Mouse (Mus musculus): ENCODE measurements at regions not wholly inside any gene's neighbourhood (a gene's known extent, or its start where the extent isn't known, plus 50 kb on each side); places are given as distances from the start of the nearest gene placed in this dataset.
"Not testable (repeated sequence)": the region's sequence is repeated elsewhere in the genome, so short reads cannot be mapped to it uniquely, and the experiment has no call there.

DNA sequence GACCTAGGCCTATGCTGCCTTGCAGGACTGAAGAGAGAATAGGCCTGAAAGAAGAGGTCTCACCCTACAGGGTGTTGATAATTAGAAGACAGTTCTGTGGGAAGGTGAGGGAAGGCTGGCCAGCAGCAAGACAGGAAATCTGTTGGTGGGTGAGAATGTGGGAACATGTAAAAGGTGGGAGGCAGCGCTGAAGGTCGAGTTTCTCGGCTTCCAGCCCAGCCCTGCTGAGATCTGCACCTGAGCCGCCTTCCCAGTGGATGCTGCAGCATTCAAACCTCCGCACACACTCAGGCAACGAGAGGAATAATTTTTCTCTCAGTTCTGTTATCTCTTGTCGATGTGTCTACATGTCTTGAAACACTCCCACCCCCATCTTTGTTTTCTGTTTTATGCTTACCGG lies 89.9 kb upstream of the Atp1b1 start:
- peak; percentile 41 to 59 for DNase-seq (ENCODE audit: low spot score in 2 of 2)

- DNase-seq (ENCODE audit: low spot score in 2 of 2), result no peak
These were observed 87.7 kb upstream of the Atp1b1 start for GRCm38 (mm10) chr1:164545843-164546242.

DNA sequence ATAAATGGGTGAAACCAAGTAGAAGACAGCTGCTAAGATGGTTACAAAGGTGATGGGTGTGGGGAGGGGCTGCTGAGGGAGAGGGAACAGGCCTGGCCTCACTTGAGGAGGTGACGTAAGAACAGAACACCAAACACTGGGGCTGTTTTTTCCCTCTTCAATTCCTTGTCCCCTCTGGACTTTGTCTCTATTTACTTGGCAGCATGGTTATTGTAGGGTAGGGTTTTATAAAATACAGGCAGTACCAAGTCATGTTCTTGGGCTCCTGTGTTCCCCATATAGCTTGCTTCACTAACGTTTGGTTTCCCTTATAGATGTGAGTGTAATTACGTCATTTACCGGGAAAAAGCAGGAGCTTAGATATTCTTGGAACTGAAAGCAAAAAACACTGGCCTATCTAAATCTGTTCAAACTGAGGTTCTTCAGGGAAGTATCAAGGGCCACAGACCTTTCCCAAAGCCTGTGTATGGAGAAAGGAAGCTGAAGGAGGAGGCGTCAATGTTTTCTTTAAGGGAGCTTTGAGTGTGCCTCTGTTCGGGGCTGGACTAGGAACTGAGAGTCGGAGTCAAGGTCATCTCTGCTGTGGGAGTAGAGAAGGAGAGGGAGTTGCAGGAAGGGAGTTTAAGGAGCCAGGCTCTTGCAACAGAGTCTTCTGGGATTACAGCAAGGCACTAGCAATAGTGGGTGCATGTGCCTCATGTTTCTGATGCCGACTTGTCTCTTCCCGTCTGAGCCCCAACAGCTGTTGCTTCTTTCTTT lies 85.1 kb upstream of the Atp1b1 start:
- peak in 1 of 2 experiments; percentile 14 for DNase-seq (ENCODE audit: low spot score in 2 of 2)

- no peak for DNase-seq (ENCODE audit: low spot score in 2 of 2)
These were observed 83.6 kb upstream of the Atp1b1 start for GRCm38 (mm10) chr1:164541711-164542110.

DNA sequence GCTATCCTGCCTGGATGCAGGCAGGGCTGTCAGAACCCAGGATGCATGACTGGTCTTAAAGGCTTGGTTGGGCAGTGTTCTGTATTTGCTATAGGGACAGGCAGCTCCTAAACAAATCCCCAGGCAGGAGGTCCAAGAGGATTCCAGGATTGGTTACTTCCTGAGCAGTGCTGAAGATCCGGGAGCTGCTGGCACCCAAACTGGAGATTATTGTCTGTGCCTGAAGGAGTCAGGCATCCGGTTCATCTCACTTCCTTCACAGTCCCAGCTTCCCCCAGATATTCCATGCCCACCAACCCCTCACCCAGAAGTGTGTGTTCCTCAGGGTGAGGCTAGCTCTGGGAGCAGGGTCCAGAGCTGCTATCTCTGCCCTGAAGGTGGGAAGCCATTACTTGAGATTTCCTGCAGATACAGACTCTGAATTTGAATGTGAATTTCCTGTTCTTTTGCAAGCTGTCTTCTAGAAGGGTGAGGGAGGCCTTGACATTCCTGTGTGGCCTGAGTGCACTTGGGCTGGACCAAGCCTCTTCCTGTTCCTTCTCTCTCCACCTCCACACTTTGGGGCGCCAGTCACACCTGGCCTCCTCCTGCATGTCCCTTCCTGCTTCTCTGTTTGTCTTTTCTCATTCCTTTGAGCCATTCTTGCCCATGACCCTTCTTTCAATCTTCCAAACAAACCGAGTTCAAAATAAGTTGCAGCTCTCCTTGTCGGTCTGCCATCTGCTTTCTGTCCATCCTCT lies 80.3 kb upstream of the Atp1b1 start:
- no peak for DNase-seq (ENCODE audit: low spot score in 2 of 2)

DNA sequence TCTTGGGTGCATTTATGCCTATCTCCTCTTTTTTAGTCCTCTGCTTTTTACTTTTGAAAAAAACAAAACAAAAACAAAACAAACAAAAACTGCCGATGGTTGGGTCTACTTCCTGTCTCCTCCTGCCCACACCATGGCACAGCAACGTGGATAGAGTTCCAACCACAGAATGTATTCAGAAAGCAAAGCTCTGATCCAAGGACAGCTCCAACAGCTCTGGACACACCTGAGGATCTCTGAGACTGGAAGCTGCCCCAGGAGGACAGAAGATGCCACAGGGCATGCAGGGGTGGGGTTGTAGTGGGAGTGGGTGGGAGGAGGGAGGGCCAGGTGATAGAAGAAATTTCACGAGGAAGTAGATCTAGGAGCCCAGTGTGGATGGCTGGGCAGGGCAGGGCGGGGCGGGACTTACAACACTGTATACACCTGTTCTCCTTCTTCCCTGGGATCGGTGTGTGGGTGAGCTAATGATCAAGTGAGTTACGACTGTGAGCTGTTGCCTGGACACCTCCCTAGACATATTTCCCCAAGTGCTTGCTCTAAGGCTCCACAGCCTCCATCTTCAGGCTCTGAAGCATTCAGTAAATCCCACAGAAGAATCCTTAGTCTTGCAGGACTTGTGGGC lies 79.3 kb upstream of the Atp1b1 start:
- no peak for DNase-seq (ENCODE audit: low spot score in 2 of 2)

DNA sequence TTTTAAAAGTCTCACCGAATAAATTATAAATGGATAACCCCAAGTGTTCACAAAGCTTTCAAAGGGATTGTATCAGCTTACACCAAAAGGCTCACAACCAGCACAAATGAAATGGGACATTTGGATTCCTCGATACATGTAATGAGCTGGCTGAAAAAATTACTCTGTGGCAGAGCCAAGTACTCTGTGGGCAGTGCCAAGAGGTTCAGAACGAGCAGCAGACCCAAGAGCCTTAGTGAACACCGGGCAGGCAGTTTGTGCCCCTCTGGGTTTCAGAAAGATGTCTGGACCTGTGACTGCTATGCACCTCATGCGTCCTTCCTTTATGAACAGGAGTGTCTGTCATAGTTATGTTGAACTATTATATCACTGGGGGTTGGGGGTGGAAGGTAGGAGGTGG lies 74.0 kb upstream of the Atp1b1 start:
- DNase-seq (ENCODE audit: low spot score in 2 of 2), result no peak

- no peak for DNase-seq (ENCODE audit: low spot score in 2 of 2)
These were observed 73.6 kb upstream of the Atp1b1 start for GRCm38 (mm10) chr1:164531741-164532140.

- DNase-seq (ENCODE audit: low spot score in 2 of 2), result no peak
These were observed 68.6 kb upstream of the Atp1b1 start for GRCm38 (mm10) chr1:164526748-164527147.

- no peak for DNase-seq (ENCODE audit: low spot score in 2 of 2)
These were observed 64.4 kb upstream of the Atp1b1 start for GRCm38 (mm10) chr1:164522377-164523150.

GRCm38 (mm10) chr1:164521371-164522130 lies 63.4 kb upstream of the Atp1b1 start:
- DNase-seq (ENCODE audit: low spot score in 2 of 2), result no peak

DNA sequence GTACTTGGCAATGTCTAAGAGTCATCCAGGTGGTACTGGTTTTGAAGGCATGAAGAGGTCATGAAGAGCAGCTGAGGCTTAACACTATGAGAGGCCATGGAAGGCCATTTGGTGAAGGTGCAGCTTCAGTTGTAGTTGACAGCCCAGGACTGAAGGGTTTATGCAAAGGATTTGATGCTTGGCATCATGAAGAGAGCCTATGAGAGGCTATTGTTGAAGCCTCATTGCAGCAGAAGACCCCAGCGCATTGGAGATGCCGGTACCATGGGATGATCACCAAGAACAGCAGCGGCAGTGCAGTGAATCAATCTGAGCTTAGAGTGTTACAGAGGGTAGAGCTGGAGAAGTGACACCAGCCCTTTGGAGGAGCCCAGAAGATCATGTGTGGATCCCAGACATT lies 60.7 kb upstream of the Atp1b1 start:
- DNase-seq (ENCODE audit: low spot score in 2 of 2), result no peak

DNA sequence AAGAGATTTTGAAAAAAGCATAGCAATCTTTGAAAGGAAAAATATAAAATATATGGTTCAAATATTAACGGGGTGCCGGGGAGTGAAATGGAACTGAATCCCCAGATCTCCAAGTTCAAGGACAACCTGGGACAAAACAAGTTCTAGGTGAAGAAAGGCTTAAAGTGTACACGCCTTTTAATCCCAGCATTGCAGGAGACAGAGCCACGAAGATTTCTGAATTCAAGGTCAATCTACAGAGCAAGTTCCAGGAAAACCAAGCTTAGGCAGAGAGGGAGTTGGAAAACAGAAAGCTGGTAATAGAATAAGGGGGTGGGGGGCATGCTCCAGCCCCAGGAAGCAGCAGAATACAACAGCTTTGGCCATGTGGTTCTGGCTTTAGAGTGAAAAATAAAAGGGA lies 60.2 kb upstream of the Atp1b1 start:
- no peak for DNase-seq (ENCODE audit: low spot score in 2 of 2)

DNA sequence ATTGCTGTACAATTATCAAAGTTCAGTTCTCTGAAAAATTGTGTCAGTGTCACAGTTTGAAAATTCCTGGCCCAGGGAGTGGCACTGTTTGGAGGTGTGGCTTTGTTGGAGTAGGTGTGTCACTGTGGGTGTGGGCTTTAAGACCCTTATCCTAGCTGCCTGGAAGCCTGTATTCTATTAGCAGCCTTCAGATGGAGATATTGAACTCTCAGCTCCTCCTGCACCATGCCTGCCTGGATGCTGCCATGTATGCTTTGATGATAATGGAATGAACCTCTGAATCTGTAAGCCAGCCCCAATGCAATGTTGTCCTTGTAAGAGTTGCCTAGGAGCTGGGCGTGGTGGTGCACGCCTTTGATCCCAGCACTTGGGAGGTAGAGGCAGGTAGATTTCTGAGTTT lies 59.2 kb upstream of the Atp1b1 start:
- DNase-seq (ENCODE audit: low spot score in 2 of 2), result not testable (repeated sequence)

DNA sequence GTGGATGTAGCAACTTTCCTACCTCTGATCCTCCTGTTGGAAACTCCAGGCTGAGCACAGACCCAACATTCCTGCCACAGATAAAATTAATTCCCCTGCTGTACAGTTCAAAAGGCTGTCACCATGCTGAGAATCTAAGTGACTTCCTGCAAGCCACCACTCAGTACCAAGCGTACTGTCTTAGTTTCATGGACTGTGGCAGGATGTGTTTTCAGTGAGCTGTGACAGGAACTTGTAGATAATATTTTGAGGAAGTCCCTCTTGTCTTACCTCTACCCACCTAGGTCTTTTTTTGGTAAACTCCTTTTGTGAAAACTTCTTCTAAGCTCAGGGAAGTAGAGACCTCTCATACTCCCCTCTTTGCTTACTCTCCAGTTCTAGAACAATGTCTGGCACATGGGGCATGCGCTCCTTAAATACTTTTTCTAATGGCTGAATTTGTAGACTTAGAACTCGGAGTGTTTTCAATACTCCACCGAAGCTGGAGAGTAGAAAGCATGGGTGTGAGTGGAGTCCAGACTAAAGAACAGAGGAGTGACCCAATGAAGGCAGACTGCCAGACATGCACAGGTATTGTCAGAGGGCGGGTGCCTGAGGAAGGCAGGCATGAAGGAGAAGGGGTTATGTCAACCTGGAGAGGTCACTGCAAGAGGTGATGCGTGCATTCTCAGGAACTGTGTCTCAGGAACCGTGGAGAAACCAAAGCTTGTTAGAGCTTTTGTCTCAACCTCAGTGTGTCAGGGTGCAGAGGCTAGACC lies 53.7 kb upstream of the Atp1b1 start:
- no peak for DNase-seq (ENCODE audit: low spot score in 2 of 2)

DNA sequence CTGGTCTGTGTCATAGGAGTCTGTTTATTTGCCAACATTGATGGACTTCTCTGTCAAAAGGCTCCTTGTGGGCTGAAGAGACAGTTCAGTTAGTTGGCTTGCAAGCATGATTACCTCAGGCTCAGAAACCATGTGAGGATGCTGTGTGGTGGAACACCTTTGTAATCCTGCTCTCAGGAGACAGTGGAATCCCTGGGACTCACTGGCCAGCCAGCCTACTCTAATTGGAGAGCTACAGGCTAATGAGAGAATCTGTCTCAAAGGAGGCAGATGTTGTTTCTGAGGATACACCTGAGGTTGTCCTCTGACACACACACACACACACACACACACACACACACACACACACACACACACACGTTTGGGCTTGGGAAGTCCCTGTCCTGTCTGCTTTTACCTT lies 51.1 kb upstream of the Atp1b1 start:
- no peak for DNase-seq (ENCODE audit: low spot score in 2 of 2)

GRCm38 (mm10) chr1:164508556-164508955 lies 50.4 kb upstream of the Atp1b1 start:
- DNase-seq (ENCODE audit: low spot score in 2 of 2), result no peak

DNA sequence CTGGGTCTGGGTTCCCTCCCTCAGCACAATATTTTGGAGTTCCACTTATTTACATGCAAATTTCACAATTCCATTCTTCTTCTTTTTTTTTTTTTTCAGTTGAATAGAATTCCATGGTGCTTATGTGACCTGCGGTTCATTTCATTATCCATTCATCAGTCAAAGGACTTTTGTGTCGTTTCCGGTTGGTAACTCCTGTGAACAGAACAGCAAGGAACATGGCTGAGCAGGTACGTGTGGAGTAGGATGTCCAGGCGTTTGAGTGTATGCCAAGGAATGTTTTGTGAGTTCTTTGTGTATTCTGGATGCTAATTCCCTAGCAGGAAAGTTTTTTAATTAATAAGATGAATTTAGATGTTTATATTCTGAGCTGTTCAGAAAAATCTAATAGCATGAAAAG lies 50.0 kb upstream of the Atp1b1 start:
- DNase-seq (ENCODE audit: low spot score in 2 of 2), result no peak

Data from right cerebral cortex, adult 2 months (tissue).